Mouse (Mus musculus): ENCODE results near the gene Lrrc59. TPM values are rescaled to one million over a fixed set of nuclear protein-coding genes. Genes with fewer than 3 reads are reported as not detected.
"Not testable (repeated sequence)": the region's sequence is repeated elsewhere in the genome, so short reads cannot be mapped to it uniquely, and the experiment has no call there.

The Lrrc59 gene
- polyA plus RNA-seq, 1 experiment from 2014 or later: 274 TPM

- Histone ChIP-seq H3K27ac (no peak overlapping the region), H3K36me3 (no peaks in the 10 kb centered on the region), H3K4me3 (no peak overlapping the region), H3K27me3 (ENCODE audit: insufficient read depth, poor library complexity, severe bottlenecking) (no peaks in the 10 kb centered on the region), H3K4me1 (replicated peaks) (peaks cover 29% of the 10 kb centered on the region), H3K9me3 (no peaks in the 10 kb centered on the region)
- no peak for DNase-seq (ENCODE audit: low spot score)
Measured at GRCm38 (mm10) chr11:94680639-94681038, 51.1 kb downstream of the Lrrc59 start.

DNA sequence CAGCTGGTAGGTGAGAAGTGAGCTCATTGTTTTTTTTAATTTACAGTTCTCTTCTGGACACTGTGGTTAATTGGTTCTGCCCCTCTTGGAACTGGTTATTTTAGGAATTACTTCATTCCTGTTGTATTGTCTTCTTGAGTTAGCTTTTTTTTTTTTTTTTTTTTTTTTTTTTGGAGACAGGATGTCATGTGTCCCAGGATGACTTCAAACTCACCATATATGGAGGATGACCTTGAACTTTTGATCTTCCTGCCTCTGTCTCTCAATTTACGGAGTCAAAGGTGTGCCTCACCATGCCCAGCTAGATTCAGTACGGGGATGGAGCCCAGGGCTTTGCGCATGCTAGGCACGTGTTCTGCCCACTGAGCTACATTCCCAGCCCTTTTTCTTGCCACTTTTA lies 52.1 kb downstream of the Lrrc59 start:
- Histone ChIP-seq H3K9me3 (no peaks in the 10 kb centered on the region), H3K4me3 (no peak overlapping the region), H3K4me1 (replicated peaks) (peaks cover 19% of the 10 kb centered on the region), H3K36me3 (no peaks in the 10 kb centered on the region), H3K27ac (no peak overlapping the region), H3K27me3 (ENCODE audit: insufficient read depth, poor library complexity, severe bottlenecking) (no peaks in the 10 kb centered on the region)
- DNase-seq (ENCODE audit: low spot score): no peak
- WGBS: 85% methylated on average over 4 of the region's 4 CpGs

DNA sequence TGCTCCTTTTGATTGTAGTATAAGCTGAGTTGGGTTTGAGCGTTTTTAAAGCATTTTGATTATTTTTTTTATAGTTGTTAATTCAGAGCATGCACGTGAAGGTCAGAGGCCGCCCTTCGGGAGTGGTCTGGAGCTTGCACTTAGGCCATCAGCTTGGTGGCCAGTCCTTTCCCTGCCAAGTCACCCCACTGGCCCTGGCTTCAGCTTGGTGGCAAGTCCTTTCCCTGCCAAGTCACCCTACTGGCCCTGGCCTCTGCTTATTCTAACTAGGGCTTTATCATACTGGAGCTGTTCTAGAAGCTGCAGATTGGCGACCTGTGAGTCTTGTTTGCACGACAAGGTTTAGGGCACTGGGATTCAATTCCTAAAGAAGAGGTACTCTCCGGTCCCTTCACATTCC lies 52.9 kb downstream of the Lrrc59 start:
- Histone ChIP-seq H3K9me3 (no peaks in the 10 kb centered on the region), H3K27me3 (ENCODE audit: insufficient read depth, poor library complexity, severe bottlenecking) (no peaks in the 10 kb centered on the region), H3K36me3 (no peaks in the 10 kb centered on the region), H3K4me1 (replicated peaks) (peaks cover 12% of the 10 kb centered on the region), H3K27ac (no peak overlapping the region), H3K4me3 (no peak overlapping the region)
- WGBS: 81% methylated on average over 7 of the region's 7 CpGs
- no peak for DNase-seq (ENCODE audit: low spot score)

DNA sequence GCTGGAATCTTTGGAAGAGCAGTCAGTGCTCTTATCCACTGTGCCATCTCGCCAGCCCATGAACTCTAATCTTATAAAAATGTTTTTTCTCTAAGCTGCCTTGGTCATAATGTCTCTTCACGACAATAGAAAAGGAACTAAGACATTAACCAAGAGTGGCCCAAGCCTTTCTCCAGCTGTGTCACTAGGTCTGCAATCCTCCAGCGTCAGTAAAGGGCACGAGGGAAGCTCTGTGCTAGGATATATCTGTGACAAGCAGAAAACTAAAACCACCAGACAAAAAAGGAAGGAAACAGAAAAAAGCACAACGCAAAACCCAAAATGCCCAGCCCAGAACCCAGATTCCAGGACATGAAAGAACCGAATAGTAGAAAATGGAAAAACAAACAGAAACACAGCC lies 57.6 kb downstream of the Lrrc59 start:
- Histone ChIP-seq H3K36me3 (no peaks in the 10 kb centered on the region), H3K27me3 (ENCODE audit: insufficient read depth, poor library complexity, severe bottlenecking) (no peaks in the 10 kb centered on the region), H3K27ac (no peak overlapping the region), H3K4me1 (replicated peaks) (peaks cover 4% of the 10 kb centered on the region), H3K4me3 (no peak overlapping the region), H3K9me3 (no peaks in the 10 kb centered on the region)
- DNase-seq (ENCODE audit: low spot score): no peak
- WGBS: 89% methylated on average over 6 of the region's 6 CpGs

GRCm38 (mm10) chr11:94692502-94692901 lies 62.9 kb downstream of the Lrrc59 start:
- H3K4me1 ChIP-seq (replicated peaks); H3K27ac ChIP-seq; H3K4me3 ChIP-seq; DNase-seq (ENCODE audit: low spot score); H3K27me3 ChIP-seq (ENCODE audit: insufficient read depth, poor library complexity, severe bottlenecking); H3K9me3 ChIP-seq; H3K36me3 ChIP-seq: not testable (repeated sequence)

Other genes with a start within 250 kb of the Lrrc59 start
- gene Abcc3, start 236.8 kb upstream of the Lrrc59 start, polyA plus RNA-seq (2016; fragmentation: Nextera tagmentation; extraction: Ambion mirVana): 0.46 and 0.48 TPM in 2 replicates
- gene Cacna1g, start 155.6 kb upstream of the Lrrc59 start, polyA plus RNA-seq (2016; fragmentation: Nextera tagmentation; extraction: Ambion mirVana): 5.3 and 7.7 TPM in 2 replicates
- 0.05 TPM in 1 of 2 replicates, not detected in the other for gene Spata20, start 143.6 kb upstream of the Lrrc59 start, polyA plus RNA-seq (2016; fragmentation: Nextera tagmentation; extraction: Ambion mirVana)
- 1.7 and 1.9 TPM in 2 replicates for gene Epn3, start 129.8 kb upstream of the Lrrc59 start, polyA plus RNA-seq (2016; fragmentation: Nextera tagmentation; extraction: Ambion mirVana)
- gene Mycbpap, start 108.0 kb upstream of the Lrrc59 start, polyA plus RNA-seq (2016; fragmentation: Nextera tagmentation; extraction: Ambion mirVana): 3.9 and 4.6 TPM in 2 replicates
- 3.6 and 4.3 TPM in 2 replicates for gene Rsad1, start 80.5 kb upstream of the Lrrc59 start, polyA plus RNA-seq (2016; fragmentation: Nextera tagmentation; extraction: Ambion mirVana)
- gene Chad, start 64.7 kb upstream of the Lrrc59 start, polyA plus RNA-seq (2016; fragmentation: Nextera tagmentation; extraction: Ambion mirVana): 0.19 and 0.29 TPM in 2 replicates
- 3.7 and 4.5 TPM in 2 replicates for gene Acsf2, start 27.9 kb upstream of the Lrrc59 start, polyA plus RNA-seq (2016; fragmentation: Nextera tagmentation; extraction: Ambion mirVana)
- 133 and 157 TPM in 2 replicates for gene Mrpl27, start 24.0 kb downstream of the Lrrc59 start, polyA plus RNA-seq (2016; fragmentation: Nextera tagmentation; extraction: Ambion mirVana)
- 42.3 and 57.1 TPM in 2 replicates for gene Eme1, start 24.2 kb downstream of the Lrrc59 start, polyA plus RNA-seq (2016; fragmentation: Nextera tagmentation; extraction: Ambion mirVana)
- gene Xylt2, start 47.7 kb downstream of the Lrrc59 start, polyA plus RNA-seq (2016; fragmentation: Nextera tagmentation; extraction: Ambion mirVana): 13.9 and 16.7 TPM in 2 replicates
- gene Gm11541, start 74.7 kb downstream of the Lrrc59 start, polyA plus RNA-seq (2016; fragmentation: Nextera tagmentation; extraction: Ambion mirVana): not detected in 2 replicates
- gene Cdc34b, start 112.0 kb downstream of the Lrrc59 start, polyA plus RNA-seq (2016; fragmentation: Nextera tagmentation; extraction: Ambion mirVana): 0.30 TPM in 1 of 2 replicates, not detected in the other
- gene Tmem92, start 152.9 kb downstream of the Lrrc59 start, polyA plus RNA-seq (2016; fragmentation: Nextera tagmentation; extraction: Ambion mirVana): not detected in 2 replicates

All from hindbrain, embryonic 10.5 days (tissue).